Mouse (Mus musculus) ES-CJ7 (cell line): Measurements from ENCODE around the gene Ncor2.

Experiments used
- DNase-seq: peaks from one replicate; pipeline ENCODE4 v3.0.0; 2011; ENCODE audit warnings: low read depth, low spot score

Ncor2 gene

GRCm38 (mm10) chr5:125066479-125067471 lies 112.2 kb downstream of the Ncor2 start:
- peak; percentile 71 for DNase-seq

GRCm38 (mm10) chr5:125063015-125063414 lies 116.0 kb downstream of the Ncor2 start:
- DNase-seq, result peak; percentile 17

- no peak for DNase-seq
These were observed 120.8 kb downstream of the Ncor2 start for GRCm38 (mm10) chr5:125058267-125058668.

GRCm38 (mm10) chr5:125057555-125058266 lies 121.3 kb downstream of the Ncor2 start:
- DNase-seq, result no peak

GRCm38 (mm10) chr5:125056696-125057554 lies 122.1 kb downstream of the Ncor2 start:
- DNase-seq, result peak; percentile 55

GRCm38 (mm10) chr5:125056331-125056695 lies 122.7 kb downstream of the Ncor2 start:
- no peak for DNase-seq

GRCm38 (mm10) chr5:125055901-125056300 lies 123.1 kb downstream of the Ncor2 start:
- DNase-seq, result no peak

- no peak for DNase-seq
These were observed 125.4 kb downstream of the Ncor2 start for GRCm38 (mm10) chr5:125053661-125054060.

- no peak for DNase-seq
These were observed 126.2 kb downstream of the Ncor2 start for GRCm38 (mm10) chr5:125052603-125053488.

GRCm38 (mm10) chr5:125052237-125052602 lies 126.8 kb downstream of the Ncor2 start:
- no peak for DNase-seq

GRCm38 (mm10) chr5:125049481-125049880 lies 129.5 kb downstream of the Ncor2 start:
- no peak for DNase-seq

GRCm38 (mm10) chr5:125046436-125046835 lies 132.6 kb downstream of the Ncor2 start:
- DNase-seq, result no peak

- DNase-seq, result no peak
These were observed 133.8 kb downstream of the Ncor2 start for GRCm38 (mm10) chr5:125045202-125045601.

GRCm38 (mm10) chr5:125043448-125043847 lies 135.6 kb downstream of the Ncor2 start:
- DNase-seq, result no peak

- no peak for DNase-seq
These were observed 137.4 kb downstream of the Ncor2 start for GRCm38 (mm10) chr5:125041578-125041977.

GRCm38 (mm10) chr5:125040128-125040584 lies 138.9 kb downstream of the Ncor2 start:
- DNase-seq, result no peak

GRCm38 (mm10) chr5:125039377-125040027 lies 139.5 kb downstream of the Ncor2 start:
- DNase-seq, result no peak

- no peak for DNase-seq
These were observed 142.5 kb downstream of the Ncor2 start for GRCm38 (mm10) chr5:125036483-125036882.

GRCm38 (mm10) chr5:125028911-125029310 lies 150.1 kb downstream of the Ncor2 start:
- no peak for DNase-seq

GRCm38 (mm10) chr5:125028371-125028770 lies 150.6 kb downstream of the Ncor2 start:
- no peak for DNase-seq
